Mouse (Mus musculus) right cerebral cortex, postnatal 36 days (tissue): ENCODE results near the gene Pnma1.

Experiments used
- DNase-seq, 2 experiments: peaks; one replicate each; pipeline ENCODE4 v3.0.0; 2022; ENCODE audit warnings: low spot score in 2 of 2, mixed read lengths in 1 of 2

Pnma1 gene

DNA sequence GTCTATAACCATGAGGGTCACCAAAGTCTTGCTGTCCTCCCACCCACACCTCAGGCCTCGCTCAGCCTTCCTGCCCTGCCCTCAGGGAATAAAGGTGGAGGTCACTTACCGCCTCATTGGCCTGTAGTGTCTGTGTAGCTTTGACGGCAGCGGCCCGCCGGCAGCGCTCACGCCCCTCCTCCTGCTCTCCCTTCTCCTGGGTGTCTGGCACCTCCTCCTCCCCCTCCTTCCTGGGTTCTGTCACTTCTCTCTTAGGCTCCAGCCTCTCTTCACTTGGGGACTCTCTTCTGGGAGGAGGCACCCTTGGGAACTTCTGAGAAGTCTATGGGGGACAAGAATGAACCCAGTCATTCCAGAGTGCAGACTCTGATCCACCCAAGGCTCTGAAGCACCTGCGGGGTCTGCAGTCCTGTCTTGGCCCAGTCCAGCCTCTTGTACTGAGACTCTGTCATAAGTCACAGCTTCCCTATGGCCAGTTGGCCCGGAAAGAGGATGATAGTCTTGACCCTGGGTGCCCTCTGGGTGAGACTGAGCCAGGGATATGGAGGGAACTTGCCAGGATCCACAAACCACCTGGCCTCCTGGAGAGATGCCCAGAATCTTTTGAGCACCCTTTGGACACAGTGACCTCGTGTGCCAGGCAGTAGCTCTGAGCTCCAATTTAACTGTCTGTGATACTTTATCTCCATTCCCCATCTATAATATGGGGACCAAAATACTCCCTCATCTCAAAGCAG, 6.7 kb upstream of the Pnma1 start:
- DNase-seq: no peak

DNA sequence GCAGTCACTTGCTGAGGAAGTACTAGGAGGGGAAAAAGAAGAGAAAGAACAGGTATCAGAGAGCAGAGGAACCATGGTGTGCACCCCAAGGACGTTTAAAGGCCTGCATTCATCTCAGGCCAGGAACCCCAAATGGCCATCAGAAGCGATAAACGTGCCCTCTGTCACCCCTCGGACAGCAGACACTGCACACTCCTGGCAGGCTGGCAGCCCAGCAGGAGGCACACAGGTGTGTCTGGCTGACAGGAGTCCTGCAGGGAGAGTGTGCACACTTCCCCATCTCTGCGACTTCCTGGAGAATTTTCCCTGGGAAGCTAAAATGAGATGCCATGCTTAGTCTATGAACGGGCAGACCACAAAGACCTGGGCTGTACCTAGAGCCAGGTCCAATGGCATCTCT, 5.1 kb upstream of the Pnma1 start:
- no peak for DNase-seq

DNA sequence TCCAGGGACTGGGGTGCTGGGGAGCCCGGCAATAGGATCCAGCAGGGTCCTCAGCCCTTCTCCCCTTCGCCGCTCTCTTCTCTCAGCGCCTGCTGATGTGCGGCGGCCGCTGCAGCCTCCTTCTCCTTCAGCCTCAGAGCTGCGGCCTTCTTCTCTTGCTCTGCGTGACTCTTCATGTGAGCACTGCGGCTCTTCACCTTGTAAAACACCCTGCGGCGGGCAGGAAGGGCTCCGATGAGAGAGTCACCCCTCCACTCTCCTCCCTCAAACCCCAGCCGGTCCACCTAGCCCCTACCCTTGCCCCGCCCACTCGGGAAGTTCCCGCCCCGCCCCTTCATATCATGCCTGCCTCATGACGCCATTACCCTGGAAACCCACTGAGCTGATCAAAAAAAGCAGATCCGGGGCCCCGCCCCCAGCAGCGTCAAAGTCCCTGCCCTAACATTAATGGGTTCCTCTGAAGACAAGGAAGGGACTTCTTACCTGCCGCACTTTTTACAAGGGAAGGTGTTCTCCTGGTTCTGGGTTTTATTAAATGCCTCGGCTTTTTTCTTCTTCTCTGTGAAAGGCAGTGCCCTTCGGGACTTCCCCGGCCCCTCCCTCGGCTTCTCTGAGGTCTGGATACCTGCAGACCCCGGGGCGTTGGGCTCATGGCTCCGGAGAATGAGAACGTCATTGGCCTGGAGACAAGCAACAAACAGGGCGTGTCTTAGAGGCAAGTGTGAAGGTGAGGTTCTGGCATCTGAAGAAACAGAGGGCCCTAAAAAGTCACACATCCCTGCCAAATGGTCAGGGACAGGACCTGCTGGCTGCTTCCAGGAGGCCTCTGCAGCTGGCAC, 4.3 kb upstream of the Pnma1 start:
- DNase-seq: no peak

DNA sequence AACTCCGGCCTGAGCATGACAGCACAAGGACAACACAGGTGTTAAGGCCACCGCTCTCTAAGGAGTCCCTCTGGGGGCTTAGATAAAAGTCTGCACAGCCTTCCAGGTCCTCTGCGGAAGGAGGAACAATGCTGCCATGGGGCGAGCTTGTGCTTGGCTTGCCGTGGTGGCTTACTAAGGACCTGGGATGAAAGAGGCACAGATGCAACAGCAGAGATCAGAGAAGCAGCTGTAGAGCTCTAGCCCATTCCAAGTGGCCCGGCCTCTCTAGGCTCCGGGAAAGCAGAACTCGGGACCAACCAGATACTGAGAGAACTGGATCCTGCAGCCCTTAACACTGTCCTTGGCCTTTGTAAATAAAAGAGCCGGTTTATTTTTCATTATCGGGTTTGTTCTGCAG, 3.6 kb upstream of the Pnma1 start:
- no peak for DNase-seq

DNA sequence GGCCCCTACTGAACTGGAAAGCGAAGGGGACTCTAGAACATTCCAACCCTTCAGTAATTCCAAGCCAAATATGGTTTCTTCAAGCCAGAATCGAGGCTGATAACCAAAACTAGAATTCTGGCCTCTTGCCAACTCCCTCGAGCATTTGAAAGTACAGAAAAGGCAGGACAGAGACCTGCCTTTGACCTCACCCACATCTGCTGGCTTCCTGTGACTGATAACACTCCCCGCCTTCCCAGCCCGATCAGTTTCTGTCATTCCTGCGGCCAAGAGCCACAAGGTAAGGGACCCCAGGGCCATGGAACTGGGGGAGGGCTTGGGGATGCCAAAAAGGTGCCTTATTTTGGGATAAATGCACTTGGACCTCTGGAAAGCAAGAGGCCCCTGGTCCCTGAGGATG, 2.7 kb upstream of the Pnma1 start:
- no peak for DNase-seq

DNA sequence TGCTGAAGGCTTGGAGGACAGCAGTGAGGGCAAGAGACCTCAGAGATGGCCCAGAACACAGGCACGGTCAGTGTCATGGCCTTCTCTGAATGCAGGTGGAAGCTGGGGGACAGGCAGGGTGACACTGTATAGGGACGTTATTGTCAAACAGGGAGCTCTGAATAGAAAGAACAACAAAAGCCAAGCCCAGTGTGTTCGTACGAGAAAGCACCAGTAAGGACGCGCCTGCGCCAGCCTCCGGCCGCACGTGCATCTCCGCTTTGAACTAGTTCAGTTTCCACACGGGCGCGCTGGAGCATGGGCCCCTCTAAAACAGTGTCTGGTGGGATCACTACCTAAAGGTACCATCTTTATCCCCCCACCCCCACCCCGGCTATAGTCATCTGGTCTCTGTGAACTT, 1.7 kb upstream of the Pnma1 start:
- DNase-seq: no peak

DNA sequence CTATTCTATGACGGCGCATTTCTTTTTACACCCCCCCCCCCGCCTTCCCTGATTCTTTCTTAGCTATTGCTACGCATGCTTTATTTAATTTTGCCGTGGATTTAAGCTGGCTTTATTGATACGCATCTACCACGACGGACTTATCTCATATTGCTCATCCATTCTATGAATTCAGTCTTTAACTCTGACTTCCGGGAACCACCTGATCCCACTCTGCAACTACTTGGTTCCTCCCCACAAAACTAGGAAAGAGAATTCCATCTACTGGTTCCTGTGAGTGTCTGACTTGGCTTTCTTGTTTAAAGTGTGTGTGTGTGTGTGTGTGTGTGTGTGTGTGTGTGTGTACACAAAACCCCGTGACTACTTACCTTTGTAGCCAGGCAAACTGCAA, 328 bp upstream of the Pnma1 start:
- no peak for DNase-seq

DNA sequence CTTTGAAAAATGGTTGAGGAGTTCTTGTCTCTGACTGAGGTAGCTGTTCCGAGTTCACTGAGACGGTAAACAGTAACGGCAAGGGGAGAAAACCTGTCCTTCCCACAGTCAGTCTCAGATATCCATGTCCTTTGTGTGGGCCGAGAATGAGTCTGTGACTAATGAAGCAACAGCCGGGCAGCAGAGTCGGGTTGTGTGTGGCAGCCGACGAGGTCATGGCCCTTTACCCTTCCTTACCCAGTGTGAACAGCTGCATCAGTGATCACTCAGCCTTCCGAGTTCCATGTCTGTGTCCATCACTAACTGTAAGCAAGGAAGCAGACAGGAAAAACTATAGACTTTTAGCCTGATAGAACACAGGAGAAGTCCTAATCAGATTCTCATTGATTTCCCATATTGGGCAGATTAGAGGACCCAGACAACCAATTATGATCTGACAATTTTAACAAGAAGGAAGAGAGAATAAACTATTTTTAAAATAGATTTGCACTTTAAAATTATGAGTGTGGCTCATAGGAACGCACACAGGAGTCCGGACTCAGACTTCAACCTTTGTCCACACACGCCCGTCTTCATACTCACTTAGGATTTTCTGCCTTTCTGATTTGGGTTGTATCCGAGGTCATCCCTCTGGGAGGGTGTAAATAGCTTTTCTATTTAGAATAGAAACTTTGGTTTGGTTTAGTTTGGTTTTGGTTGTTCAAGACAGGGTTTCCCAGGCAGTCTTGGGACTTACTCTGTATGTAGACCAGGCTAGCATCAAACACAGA, 5.8 kb downstream of the Pnma1 start:
- no peak for DNase-seq

DNA sequence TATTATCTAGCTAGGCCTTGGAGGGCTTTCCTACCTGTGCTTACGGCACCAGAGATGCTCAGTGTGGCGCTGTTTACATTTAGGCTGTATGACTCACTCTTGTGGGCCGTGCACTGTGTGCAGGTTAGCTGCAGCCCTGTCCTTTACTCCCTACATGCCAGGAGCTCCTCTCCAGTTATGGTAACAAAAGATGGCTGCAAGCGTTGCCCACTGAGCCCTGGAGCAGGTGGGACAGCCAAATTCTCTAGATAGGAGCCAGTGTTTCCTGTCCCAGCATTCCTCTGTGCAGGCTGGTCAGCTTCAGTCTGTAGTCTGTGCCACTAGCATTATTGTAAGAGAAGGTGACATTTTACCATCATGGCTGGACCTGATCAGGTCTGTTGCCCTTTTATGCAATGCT, 7.0 kb downstream of the Pnma1 start:
- no peak for DNase-seq

DNA sequence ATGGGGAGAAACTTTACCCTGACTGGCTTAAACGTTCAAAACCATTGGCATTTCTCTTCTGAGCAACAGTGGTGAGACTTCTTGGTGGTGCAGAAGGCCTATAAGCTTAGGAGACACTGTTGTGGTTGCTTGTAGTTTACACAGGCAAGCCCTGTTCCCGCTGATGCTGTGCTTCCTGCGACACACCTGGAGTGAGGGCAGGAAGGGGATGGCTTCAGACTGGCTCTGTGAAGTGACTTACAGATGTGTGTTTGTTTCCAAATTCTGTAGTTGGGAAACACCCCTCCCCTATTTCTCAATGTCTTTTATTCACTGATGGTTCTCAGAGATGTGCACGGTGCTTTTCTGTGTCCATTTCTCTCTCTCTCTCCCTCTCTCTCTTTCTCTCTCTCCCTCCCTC, 8.2 kb downstream of the Pnma1 start:
- DNase-seq: no peak

DNA sequence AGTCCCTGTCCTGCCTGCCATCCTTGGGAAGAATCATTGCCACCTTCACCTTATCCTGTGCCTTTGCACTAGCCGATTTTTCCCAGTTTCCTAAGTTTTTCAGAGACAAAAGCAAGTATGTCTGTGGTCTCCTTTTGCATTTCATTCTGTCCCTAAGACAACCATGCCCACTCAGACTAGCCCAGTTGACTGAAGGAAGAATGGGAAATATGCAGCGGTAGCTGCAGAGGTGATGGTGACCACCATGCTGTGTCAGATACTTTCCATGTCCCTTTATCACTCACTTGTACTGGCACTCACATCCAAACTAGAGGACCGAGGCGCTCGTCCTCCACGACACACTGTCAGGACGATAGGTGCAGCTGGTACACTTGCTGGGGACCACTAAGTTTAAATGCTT, 11.2 kb downstream of the Pnma1 start:
- no peak for DNase-seq

DNA sequence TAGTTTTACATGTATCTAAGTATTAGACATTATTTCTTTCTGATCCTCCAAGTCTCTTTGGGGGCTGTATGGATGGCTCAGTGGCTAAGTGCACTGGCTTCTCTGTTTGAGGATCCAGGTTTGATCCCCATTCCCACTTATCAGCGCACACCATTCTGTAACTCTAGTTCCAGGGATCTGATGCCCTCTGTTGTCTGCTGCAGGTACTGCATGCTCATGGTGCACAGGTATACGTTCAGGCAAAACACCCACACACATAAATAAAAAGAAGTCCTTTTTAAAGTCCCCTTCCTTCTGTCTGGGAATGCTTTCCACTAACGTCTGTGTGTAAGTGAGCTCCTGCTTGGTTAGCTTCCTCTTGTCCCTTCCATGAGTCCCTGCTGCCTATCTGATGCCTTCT, 16.0 kb downstream of the Pnma1 start:
- DNase-seq: no peak

DNA sequence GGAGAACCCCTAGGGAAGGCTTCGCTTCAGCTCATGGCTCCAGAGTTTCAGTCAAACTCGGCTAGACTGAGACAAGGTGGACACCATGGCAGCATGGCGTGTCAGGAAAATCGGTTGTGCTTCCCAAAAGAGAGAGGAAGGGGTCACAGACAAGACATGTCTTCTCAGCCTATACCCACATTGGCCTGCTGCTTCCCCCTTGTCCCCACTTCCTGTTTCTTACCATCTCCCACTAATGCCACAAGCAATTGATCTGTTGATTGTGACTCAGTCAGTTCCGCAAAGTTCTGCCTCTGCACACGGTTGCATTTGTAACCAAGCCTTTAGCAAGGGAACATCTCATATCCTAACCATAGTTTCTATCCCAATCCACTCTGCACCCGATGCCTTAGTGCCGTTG, 18.4 kb downstream of the Pnma1 start:
- DNase-seq: no peak

DNA sequence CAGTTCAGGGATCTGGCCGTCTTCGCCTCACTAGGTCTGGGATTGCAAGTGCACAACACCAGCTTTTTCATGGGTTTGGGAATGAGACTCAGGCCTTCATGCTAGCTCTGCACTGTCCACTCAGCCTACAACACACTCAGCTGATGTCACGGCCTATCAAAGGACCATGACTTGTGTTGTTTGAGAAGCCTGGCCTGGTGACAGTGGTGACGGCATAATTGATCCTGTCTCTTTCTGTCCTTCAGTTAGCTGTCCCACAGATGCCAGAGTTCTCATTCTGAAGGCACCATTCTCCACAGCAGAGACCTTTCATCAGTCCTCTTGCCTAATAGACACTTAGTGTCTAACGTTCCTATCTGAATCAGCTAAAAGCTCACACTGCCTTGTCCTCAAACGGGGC, 19.7 kb downstream of the Pnma1 start:
- no peak for DNase-seq

DNA sequence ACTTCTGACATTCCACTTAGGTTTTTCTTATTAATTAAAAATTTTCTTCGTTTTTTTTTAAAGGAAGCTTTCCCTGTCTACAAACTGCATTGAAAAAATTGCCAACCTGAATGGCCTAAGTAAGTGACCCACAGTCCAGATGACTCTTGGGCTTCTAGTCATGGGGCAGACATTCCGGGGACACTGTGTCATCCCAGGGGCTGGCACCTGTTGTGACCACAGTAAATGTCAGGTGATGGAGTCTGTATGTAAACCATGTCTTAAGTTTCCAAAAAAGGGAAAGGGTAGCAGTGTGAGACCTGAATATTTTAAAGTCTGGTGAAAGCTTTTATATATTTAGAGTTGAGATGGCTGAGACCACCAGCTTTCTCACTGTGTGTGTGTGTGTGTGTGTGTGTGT, 21.4 kb downstream of the Pnma1 start:
- DNase-seq: no peak

DNA sequence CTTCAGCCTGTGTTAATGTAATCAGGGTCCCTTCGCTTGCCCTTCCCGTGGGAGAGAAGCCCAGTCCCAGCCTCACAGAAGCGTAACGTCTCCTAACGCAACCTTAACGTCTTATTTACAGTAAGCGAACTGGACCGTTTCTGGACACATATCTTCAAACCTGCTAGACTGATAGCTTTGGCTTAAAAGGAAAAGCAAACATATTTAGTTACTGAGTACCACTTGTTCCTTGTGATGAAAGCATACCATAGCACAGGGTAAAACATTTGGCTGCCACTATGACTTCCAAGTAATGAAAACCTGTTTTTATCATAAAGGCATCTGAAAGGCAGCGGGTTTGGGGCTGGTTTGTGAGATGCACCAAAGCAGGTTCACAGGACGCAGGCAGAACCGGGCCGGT, 22.4 kb downstream of the Pnma1 start:
- DNase-seq: no peak

DNA sequence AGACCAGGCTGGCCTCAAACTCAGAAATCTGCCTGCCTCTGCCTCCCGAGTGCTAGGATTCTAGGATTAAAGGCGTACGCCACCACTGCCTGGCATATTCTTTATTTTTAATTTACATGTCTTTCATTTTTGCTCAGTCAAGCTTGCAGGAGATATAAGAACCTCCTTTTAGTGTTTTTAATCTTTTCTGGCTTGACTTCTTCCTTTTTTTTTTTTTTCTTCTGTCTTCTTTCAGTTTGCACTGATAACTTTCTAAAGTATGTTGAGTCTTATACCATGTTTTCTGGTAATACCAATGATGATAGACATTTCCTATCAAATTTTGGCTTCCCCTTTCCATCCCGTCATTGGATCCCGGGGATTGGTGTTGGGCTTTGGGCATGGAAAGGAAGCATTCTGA, 28.7 kb downstream of the Pnma1 start:
- no peak for DNase-seq

DNA sequence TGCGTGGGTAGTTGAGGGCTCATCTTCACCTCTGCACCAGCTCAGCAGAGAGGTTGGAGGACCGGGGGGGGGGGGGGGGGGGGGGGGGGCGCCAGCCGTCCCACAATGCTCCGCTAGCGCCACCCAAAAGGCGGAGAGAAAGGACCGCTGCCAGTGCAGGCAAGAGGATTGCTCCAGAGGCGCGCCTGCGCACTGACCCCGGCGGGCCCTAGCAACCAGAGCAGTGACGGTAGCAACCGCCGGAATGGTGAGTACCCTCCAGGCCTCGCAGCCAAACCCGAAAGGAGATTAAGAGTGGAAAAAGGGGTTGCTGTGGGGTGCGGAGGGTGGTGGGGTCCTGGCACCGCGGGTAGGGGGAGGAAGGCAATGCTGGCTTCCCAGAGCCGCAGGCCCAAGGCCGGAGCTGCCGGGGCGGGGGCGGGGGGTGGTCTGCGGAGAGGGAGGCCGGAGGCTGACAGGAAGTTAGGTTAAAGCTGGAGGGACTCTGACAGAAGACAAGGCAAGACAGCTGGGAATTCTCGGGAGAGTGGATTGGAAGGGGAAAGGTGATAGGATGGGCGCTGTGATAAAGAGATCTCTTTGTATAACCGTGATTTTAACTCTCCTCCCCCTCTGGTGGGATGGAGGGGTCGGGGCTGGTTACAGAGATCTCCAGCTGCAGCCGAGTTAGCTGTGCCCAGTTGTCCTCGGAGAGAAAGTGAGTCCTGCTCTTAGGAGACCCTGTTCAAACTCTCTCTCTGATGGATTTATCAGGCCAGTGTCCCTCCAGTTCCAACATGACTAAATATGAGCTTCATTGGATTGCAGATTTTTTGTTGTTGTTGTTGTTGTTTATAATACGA, 33.9 kb downstream of the Pnma1 start, which contains the start of gene Dnal1:
Gene Dnal1 (plus strand): TSS at position 214 of the 842 bp plus-strand sequence.
- peak; percentile 80 to 85 for DNase-seq

DNA sequence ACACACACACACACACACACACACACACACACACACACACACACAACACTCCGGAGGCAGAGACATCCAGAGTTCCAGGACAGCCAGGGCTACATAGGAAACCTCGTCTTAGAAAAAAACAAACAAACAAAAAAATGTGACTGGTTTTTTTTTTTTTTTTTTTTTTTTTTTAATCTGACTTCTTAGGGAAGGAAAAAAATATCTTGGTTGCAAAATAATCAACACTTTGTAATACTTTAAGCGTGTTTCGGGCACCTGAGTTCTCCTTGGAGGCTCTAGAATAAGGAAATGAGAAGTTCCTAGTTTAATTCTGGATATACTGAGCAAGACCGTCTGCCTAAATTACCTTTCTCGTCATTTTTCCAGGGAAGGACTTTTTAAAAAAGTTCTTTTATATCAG, 34.6 kb downstream of the Pnma1 start:
- DNase-seq: no peak

DNA sequence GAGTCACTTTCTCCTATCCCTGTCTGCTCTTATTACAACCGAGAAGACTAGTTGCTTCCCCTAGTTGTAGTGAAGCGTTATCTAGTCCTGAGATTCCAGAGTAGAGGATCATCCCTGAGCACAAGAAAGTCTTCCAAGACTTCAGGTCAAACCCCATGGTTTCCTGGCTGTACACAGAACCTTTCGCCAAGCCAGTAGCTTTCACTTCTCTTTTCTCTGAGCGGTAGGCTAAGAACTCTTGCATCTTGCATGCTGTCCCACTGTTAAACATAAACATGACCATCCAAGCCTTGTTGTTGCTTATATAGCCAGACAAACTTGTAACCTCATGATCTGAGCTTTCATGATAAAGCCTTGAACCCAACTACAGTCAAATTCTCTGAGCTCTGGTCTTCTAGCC, 37.5 kb downstream of the Pnma1 start:
- no peak for DNase-seq

DNA sequence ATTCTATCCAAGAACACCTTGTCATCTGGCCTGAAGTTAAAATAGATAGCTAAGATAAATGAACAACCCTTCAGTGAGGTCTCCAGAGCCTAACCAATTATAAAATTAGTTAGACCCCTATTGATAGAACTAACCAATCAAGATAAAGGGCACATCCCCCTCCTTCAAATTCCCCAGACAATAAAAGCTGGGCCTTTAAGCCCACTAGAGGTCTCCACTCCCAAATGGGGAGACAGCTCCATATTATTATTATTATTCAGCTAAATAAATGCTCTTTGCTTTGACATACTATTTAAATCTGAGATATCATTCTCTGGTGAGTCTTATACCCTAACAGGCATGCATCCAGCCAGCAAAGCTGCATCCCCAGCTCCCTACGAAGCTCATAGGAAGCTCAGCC, 38.4 kb downstream of the Pnma1 start:
- DNase-seq: no peak

DNA sequence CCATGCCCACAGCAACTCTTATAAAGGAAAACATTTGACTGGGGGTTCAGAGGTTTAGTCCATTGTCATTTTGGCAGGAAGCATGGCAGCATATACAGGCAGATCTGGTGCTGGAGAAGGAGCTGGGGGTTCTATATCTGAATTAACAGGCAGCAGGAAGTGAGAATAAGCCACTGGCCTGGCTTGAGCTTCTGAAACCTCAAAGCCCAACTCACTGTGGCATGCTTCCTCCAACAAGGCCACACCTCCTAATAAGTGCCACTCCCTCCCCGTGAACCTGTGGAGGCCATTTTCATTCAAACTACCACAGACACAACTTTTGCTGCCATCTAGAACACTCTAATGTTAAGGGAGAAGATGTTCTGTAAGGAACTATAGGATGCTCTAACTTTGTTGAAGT, 40.6 kb downstream of the Pnma1 start:
- no peak for DNase-seq
